Mouse (Mus musculus) lung, adult 2 months (tissue): ENCODE results near the gene Gm3417. TPM values are rescaled to one million over a fixed set of nuclear protein-coding genes. Genes with fewer than 3 reads are reported as not detected.
"Not testable (repeated sequence)": the region's sequence is repeated elsewhere in the genome, so short reads cannot be mapped to it uniquely, and the experiment has no call there.

ENCODE experiments used
- DNase-seq: peaks from one replicate; pipeline ENCODE4 v3.0.0; 2022
- H3K4me1 ChIP-seq: fragments of 200-500 bp; 2 replicates; pipeline ENCODE4 v1.6.1; 2011; ENCODE audit warnings: low read length; ENCODE audit not compliant: control insufficient read depth, insufficient read depth
- H3K4me3 ChIP-seq: fragments of 200-500 bp; replicated peaks from 2 replicates; pipeline ENCODE3; 2011; ENCODE audit warnings: low read depth, mild to moderate bottlenecking, control low read depth, low read length; ENCODE audit errors: extremely low read depth
- WGBS: fragments of 180-500 bp; shearing (Covaris S2); methylation state at CpG from one replicate; pipeline ENCODE4 v1.1.7; 2018; 5-methylcytosine and 5-hydroxymethylcytosine counted together
- polyA plus RNA-seq: library from polyadenylated mRNA; depleted of rRNA; stranded (reverse); fragments of >200 nt; gene quantifications from 2 replicates; pipeline ENCODE4 v1.2.3, GENCODE M21; 2012; rRNA removed

The Gm3417 gene
- 0.73 and 1.2 TPM in 2 replicates for polyA plus RNA-seq

DNA sequence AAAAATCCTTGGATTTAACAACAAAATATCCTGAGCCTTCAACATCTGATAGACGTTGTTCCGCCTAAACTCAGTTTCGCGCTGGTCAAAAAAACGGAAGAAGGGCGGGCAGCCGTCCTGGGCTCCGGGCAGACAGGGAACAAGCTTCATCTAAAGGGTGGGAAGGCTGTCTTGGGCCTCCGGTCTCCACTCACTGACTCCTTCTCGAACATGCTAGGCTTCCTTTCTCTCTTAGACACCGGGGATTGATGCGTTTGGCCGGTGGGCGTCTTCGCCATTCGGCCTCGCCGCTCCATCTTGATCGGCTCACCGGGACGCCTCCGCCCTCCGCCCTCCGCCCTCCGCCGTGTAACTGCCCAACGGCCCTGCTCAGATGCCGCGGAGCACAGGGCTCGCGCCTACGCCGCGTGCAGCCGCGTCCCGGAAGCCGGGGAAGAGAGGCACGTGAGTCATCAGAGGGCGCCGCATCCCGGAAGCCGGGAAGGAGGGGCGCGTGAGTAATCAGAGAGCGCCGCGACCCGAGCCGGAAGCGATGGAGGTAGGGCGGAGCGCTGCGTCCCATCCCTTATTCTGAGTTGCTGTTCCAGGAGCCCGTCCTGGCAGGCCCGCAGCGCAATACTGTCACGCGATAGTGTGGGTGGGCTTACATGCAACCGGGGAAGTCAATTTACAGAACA lies at the start of gene Gm3417, which contains the start of gene 9030025P20Rik:
Gene Gm3417 (minus strand): TSS at position 429 of the 677 bp plus-strand sequence.
Gene 9030025P20Rik (plus strand): TSS at position 107 of the 677 bp plus-strand sequence.
- DNase-seq, H3K4me3 ChIP-seq, H3K4me1 ChIP-seq: not testable (repeated sequence)
- WGBS: no CpG with 5 or more reads among the region's 60 CpGs

- not testable (repeated sequence) for H3K4me3 ChIP-seq, DNase-seq, H3K4me1 ChIP-seq
- WGBS: no CpG with 5 or more reads among the region's 6 CpGs
These were observed 46.9 kb upstream of the Gm3417 start for GRCm38 (mm10) chr17:15025513-15025912.

DNA sequence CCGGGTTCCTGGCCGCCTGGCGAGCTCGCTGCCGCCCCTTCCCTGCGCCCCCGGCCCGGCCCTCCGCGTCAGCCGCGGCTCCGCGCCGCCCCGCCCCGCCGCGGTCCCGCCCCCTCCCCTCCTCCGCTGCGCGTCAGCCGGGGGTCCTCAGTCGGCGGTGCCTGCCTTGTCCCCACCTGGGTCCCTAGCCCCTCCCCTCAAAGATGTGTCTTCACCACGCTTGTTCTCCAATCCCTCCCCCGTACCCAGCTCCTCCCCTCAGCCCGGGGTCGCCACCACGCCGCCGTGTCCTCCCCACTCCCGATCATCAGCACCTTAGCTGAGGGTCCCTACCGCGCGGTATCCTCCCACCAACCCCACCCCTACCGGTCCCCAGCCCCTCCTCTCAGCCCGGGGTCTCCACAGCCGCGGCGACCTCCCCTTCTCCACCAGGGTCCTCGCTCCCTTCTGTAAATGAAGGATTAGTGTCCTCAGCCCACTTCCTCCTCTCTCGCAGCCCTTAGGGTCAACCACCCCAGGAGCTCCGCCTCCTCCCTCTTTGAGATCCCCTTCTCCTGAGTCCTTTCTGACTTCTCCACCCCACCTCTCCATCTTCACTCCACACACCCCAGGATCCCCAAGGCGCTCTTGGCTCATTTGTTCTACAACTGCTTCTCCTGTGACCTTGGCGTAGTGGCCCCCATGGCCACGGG lies 46.1 kb upstream of the Gm3417 start:
- H3K4me1 ChIP-seq, H3K4me3 ChIP-seq, DNase-seq: not testable (repeated sequence)
- no CpG with 5 or more reads among the region's 48 CpGs for WGBS

DNA sequence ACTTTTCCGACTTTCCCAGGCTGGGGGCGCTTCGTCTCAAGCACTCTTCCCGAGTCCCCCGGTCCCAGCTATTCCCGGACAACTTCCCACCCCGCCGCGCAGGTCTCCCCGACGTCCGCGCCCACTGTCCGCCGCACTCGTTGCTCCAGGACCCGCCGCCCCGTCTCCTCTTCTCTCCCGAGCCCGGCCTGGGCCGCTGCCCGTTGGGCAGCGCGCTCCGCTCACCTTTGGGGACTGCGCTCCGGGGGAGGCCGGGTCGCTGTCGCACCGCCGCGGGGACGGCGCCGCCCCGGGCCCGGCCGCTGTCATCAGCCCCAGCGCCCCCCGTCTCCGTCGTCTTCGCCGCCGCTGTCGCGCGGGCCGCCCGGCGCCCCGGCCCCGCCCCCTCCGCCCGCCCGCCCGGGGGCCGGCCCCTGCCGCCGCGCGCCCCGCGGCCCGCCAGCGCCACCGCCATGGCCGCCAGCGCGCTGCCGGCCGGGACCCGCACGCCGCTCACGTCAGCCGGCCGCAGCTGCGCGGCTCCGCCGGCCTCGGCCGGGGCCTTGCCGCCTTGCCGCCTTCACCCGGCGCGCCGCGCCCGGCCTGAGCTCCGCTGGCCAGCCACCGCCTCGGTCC lies 45.4 kb upstream of the Gm3417 start:
- H3K4me1 ChIP-seq, DNase-seq, H3K4me3 ChIP-seq: not testable (repeated sequence)
- no CpG with 5 or more reads among the region's 97 CpGs for WGBS

- H3K4me3 ChIP-seq, H3K4me1 ChIP-seq: not testable (repeated sequence)
- DNase-seq: peak; percentile 12
- WGBS: 73% methylated on average over 3 of the region's 3 CpGs
These were observed 43.1 kb upstream of the Gm3417 start for GRCm38 (mm10) chr17:15021503-15022220.

- not testable (repeated sequence) for H3K4me1 ChIP-seq, H3K4me3 ChIP-seq, DNase-seq
- no CpG with 5 or more reads among the region's 60 CpGs for WGBS
These were observed 31.3 kb upstream of the Gm3417 start, which contains the start of gene Gm3435 for GRCm38 (mm10) chr17:15009706-15010413. Gene Gm3435, plus strand, starts transcription at chr17:15010176.

GRCm38 (mm10) chr17:15009088-15009487 lies 30.5 kb upstream of the Gm3417 start:
- WGBS: no CpG with 5 or more reads among the region's 3 CpGs
- not testable (repeated sequence) for H3K4me3 ChIP-seq, H3K4me1 ChIP-seq, DNase-seq

DNA sequence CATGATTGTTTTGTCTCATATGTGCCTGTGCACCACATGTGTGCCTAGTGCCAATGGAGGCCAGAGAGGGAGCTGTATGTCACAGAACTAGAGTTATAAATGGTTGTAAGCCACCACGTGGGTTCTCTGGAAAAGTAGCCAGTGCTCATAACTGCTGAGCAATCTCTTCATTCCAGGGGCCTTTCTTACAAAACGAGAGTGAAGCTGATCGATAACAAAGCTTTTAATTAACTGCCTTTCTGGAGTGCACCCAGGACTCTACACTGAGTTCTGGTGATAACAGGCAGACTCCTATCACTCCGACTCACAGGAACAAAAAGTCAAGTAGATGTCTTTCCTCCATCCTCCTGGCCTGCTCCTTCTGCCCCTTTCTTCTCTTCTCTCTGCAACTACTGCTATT lies 21.5 kb upstream of the Gm3417 start:
- H3K4me1 ChIP-seq, DNase-seq, H3K4me3 ChIP-seq: not testable (repeated sequence)
- no CpG with 5 or more reads among the region's 4 CpGs for whole genome bisulfite sequencing

DNA sequence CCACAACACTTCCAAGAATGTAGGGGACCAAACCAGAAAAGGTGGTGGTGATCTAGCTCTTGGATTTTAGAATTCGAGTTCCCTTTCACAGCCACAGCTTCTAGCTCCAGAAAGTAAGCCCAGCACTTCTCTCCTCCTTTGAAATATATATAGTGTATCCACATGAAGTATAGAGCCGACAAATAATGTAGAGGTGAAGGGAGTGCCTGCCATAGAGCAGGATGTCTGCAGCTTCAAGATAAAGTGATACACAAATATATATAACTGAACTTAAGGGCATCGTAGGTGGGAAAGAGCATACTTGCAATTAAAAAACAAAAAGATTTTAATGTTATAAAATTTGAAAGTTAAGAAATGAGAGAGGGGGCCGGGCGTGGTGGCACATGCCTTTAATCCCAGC lies 15.6 kb upstream of the Gm3417 start:
- WGBS: no CpG with 5 or more reads among the region's 5 CpGs

DNA sequence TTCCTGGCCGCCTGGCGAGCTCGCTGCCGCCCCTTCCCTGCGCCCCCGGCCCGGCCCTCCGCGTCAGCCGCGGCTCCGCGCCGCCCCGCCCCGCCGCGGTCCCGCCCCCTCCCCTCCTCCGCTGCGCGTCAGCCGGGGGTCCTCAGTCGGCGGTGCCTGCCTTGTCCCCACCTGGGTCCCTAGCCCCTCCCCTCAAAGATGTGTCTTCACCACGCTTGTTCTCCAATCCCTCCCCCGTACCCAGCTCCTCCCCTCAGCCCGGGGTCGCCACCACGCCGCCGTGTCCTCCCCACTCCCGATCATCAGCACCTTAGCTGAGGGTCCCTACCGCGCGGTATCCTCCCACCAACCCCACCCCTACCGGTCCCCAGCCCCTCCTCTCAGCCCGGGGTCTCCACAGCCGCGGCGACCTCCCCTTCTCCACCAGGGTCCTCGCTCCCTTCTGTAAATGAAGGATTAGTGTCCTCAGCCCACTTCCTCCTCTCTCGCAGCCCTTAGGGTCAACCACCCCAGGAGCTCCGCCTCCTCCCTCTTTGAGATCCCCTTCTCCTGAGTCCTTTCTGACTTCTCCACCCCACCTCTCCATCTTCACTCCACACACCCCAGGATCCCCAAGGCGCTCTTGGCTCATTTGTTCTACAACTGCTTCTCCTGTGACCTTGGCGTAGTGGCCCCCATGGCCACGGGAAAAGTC lies 14.7 kb upstream of the Gm3417 start:
- DNase-seq, H3K4me1 ChIP-seq, H3K4me3 ChIP-seq: not testable (repeated sequence)
- no CpG with 5 or more reads among the region's 47 CpGs for WGBS

More for the DNA sequence above, 15.6 kb upstream of the Gm3417 start:
- not testable (repeated sequence) for DNase-seq, H3K4me1 ChIP-seq, H3K4me3 ChIP-seq

GRCm38 (mm10) chr17:14992522-14993138 lies 14.0 kb upstream of the Gm3417 start:
- H3K4me3 ChIP-seq, DNase-seq, H3K4me1 ChIP-seq: not testable (repeated sequence)
- WGBS: no CpG with 5 or more reads among the region's 98 CpGs

GRCm38 (mm10) chr17:14990116-14990702 lies 11.6 kb upstream of the Gm3417 start:
- WGBS: 90% methylated on average over 4 of the region's 5 CpGs

GRCm38 (mm10) chr17:14977718-14978361 lies 750 bp downstream of the Gm3417 start:
- 0% methylated on average over 4 of the region's 7 CpGs for whole genome bisulfite sequencing
- not testable (repeated sequence) for H3K4me1 ChIP-seq, DNase-seq, H3K4me3 ChIP-seq

More at GRCm38 (mm10) chr17:14990116-14990702, 11.6 kb upstream of the Gm3417 start:
- not testable (repeated sequence) for DNase-seq, H3K4me3 ChIP-seq, H3K4me1 ChIP-seq
